Mouse (Mus musculus) heart, embryonic 10.5 days (tissue): ENCODE measurements around the gene Rsph6a. TPM values are rescaled to one million over a fixed set of nuclear protein-coding genes. Genes with fewer than 3 reads are reported as not detected.

Experiments used
- microRNA-seq: library from miRNA; unstranded; fragments of <30 nt; microRNA quantifications from one replicate; pipeline ENCODE4, GENCODE M21; 2017
- polyA plus RNA-seq: library from polyadenylated mRNA; unstranded; fragments of >200 nt; fragmentation: Nextera tagmentation; extraction: Ambion mirVana; gene quantifications from 2 replicates; pipeline ENCODE4 v1.2.1, GENCODE M21; 2016

The Rsph6a gene
- polyA plus RNA-seq, 1 experiment from 2014 or later = not detected

Small RNA genes lying within 50 kb of the gene (microRNA-seq; reads per million reads assigned to microRNA genes)
- gene Mir3100 = not detected

Other genes with a start within 250 kb of the Rsph6a start
- not detected in 2 replicates for gene Psg17, start 233.1 kb upstream of the Rsph6a start, polyA plus RNA-seq
- 0.04 and 0.21 TPM in 2 replicates for gene Mill2, start 214.7 kb upstream of the Rsph6a start, polyA plus RNA-seq
- gene Pglyrp1, start 183.4 kb upstream of the Rsph6a start, polyA plus RNA-seq = 0.26 and 0.43 TPM in 2 replicates
- gene Ccdc61, start 144.3 kb upstream of the Rsph6a start, polyA plus RNA-seq = 26.9 and 29.4 TPM in 2 replicates
- 0.53 and 0.57 TPM in 2 replicates for gene Nova2, start 128.8 kb upstream of the Rsph6a start, polyA plus RNA-seq
- gene Nanos2, start 67.3 kb upstream of the Rsph6a start, polyA plus RNA-seq = not detected in 2 replicates
- gene Mypop, start 63.4 kb upstream of the Rsph6a start, polyA plus RNA-seq = 2.1 and 3.3 TPM in 2 replicates
- 14.9 and 27.0 TPM in 2 replicates for gene Irf2bp1, start 50.6 kb upstream of the Rsph6a start, polyA plus RNA-seq
- gene Foxa3, start 31.2 kb upstream of the Rsph6a start, polyA plus RNA-seq = 0.36 and 8.6 TPM in 2 replicates
- 34.0 and 44.5 TPM in 2 replicates for gene Sympk, start 30.3 kb upstream of the Rsph6a start, polyA plus RNA-seq
- 14.8 and 18.0 TPM in 2 replicates for gene Dmwd, start 21.5 kb downstream of the Rsph6a start, polyA plus RNA-seq
- 16.9 and 17.7 TPM in 2 replicates for gene Dmpk, start 29.2 kb downstream of the Rsph6a start, polyA plus RNA-seq
- gene Six5, start 39.9 kb downstream of the Rsph6a start, polyA plus RNA-seq = 5.7 and 6.1 TPM in 2 replicates
- 1.7 and 2.1 TPM in 2 replicates for gene Gm4969, start 63.7 kb downstream of the Rsph6a start, polyA plus RNA-seq
- gene Fbxo46, start 65.2 kb downstream of the Rsph6a start, polyA plus RNA-seq = 12.2 and 13.1 TPM in 2 replicates
- gene Qpctl, start 94.6 kb downstream of the Rsph6a start, polyA plus RNA-seq = 10.8 and 12.1 TPM in 2 replicates
- gene Snrpd2, start 95.0 kb downstream of the Rsph6a start, polyA plus RNA-seq = 132 and 142 TPM in 2 replicates
- 9.7 and 12.8 TPM in 2 replicates for gene Gipr, start 111.4 kb downstream of the Rsph6a start, polyA plus RNA-seq
- 12.2 and 14.2 TPM in 2 replicates for gene Eml2, start 121.7 kb downstream of the Rsph6a start, polyA plus RNA-seq
- 1.0 and 1.8 TPM in 2 replicates for gene Gpr4, start 157.8 kb downstream of the Rsph6a start, polyA plus RNA-seq
- gene Opa3, start 173.6 kb downstream of the Rsph6a start, polyA plus RNA-seq = 46.8 and 47.9 TPM in 2 replicates
- 99.0 and 112 TPM in 2 replicates for gene Vasp, start 217.1 kb downstream of the Rsph6a start, polyA plus RNA-seq
- 0.13 TPM in 1 of 2 replicates, not detected in the other for gene Ppm1n, start 225.4 kb downstream of the Rsph6a start, polyA plus RNA-seq
- gene Rtn2, start 227.9 kb downstream of the Rsph6a start, polyA plus RNA-seq = 22.4 and 26.0 TPM in 2 replicates